Mouse (Mus musculus) layer of hippocampus, adult 11-12 months (tissue): ENCODE measurements around the gene Maml2.

ENCODE experiments used
- DNase-seq: peaks from one replicate; pipeline ENCODE4 v3.0.0; 2022; ENCODE audit warnings: low spot score

Gene Maml2

GRCm38 (mm10) chr9:13748404-13748797 is 450.6 kb downstream of the Maml2 start, which contains the start of gene Mtmr2:
Mtmr2 (plus strand) TSS chr9:13748410.
- DNase-seq = no peak

- peak; percentile 96 for DNase-seq
Measured at GRCm38 (mm10) chr9:13748798-13749674, 451.3 kb downstream of the Maml2 start.

GRCm38 (mm10) chr9:13749675-13749998 is 451.9 kb downstream of the Maml2 start:
- no peak for DNase-seq

GRCm38 (mm10) chr9:13752543-13752942 is 454.8 kb downstream of the Maml2 start:
- DNase-seq = no peak
